Mouse (Mus musculus) frontal cortex, postnatal 36 days (tissue): ENCODE measurements around the gene Get4.
A peak's percentile ranks its signal among the peaks of the same experiment; 100 is the strongest.

Experiments used
- DNase-seq, 2 experiments: peaks; one replicate each; pipeline ENCODE4 v3.0.0; 2022; ENCODE audit warnings: low spot score in 2 of 2

Get4 gene

GRCm38 (mm10) chr5:139241022-139241761, 10.9 kb upstream of the Get4 start:
- DNase-seq: no peak

GRCm38 (mm10) chr5:139243384-139243783, 8.7 kb upstream of the Get4 start:
- no peak for DNase-seq

DNA sequence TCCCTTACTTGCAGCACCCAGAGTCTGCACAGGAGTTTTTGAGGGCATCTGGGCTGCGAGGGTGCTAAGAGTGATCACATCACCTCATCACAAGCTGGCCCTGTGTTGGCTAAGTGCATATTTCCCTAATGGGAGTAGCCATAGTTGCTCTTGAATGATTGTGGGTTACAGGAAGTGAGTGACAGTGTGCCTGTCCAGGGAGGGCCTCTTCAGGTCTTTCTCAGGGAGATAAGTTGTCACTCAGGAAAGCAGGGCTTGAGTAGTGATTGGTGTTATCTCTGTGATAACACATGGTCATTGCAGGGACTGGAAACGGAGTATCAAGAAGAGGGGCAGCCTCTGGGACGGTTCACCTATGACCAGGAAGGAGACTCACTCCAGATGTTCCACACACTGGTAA, 4.4 kb upstream of the Get4 start:
- DNase-seq: no peak

DNA sequence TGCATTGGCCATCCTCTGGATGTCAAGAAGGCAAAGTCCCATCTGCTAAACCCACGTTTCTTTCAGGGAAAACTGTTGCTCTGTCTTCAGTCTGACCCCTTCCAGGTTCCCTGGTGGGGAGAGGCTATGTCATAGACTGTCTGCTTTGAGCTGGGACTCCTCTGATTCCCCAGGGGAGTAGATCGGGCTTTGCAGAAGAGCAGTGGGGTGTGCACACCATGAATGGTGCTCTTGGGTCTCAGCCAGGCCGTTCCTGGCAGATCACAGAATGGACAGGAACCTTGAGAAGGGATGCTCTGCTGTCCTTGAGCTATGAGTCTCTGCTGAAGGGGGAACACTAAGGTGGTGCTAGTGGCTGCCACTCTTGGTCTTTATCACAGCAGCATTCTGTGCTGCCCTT, 3.3 kb upstream of the Get4 start:
- DNase-seq: no peak

DNA sequence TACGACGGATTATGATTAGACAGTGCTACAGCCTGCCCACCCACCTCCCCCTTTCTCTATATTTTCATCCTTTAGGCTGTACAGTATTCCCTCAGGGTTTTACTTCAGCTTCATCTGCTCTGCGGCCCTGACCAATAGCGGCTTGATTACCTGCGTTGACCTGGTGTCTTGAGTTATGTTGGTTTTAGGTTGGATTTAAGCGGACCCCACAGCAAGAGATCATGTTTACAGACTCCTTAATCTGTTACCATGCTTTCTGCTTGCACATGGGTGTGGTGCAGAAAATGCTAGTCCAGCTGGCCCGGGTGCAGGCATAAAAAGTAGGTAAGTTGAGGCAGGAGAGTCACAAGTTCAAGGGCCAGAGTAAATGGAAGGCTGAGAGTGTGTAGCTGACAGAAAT, 845 bp upstream of the Get4 start:
- no peak for DNase-seq

GRCm38 (mm10) chr5:139251736-139252080, 416 bp upstream of the Get4 start:
- no peak for DNase-seq

GRCm38 (mm10) chr5:139252910-139253245, 754 bp downstream of the Get4 start:
- no peak for DNase-seq

GRCm38 (mm10) chr5:139253301-139253741, 1.2 kb downstream of the Get4 start:
- DNase-seq: no peak

DNA sequence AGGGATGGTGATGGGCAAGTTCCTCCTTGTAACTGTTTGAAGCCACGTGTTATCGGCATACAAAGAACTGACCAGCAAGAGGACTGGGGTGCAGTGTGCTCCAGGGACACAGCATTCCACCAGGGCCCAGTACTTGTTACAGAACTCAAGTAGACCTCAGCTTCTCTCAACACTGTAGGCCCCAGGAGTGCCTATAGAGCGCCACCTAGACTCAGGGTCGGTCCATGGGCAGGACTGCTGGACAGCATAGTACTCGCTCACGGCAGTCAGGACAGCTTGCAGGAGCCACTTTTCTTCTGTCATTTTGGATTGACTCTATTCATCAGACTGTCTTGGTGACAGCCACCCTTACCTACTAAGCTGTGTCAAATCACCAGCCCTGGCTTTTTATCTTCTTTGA, 2.8 kb downstream of the Get4 start:
- DNase-seq: no peak

DNA sequence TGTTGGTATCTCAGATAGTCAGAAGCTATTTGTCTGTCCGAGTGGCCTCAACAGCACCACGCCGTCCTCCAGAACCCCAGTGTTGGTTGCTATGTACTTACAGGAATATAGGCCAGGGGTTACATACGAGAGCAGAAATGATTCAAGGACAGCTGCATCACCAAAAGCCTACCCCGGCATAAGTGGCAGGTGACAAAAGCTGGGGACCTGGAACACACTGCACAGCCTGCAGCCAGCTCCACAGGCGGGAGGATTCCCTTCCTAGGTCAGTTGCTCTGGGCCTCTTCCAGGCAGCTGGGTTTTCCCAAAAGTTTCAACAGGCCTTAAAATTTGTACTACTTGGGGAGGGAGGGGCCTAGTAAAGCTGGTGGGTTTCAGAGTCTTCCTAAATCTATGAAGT, 3.7 kb downstream of the Get4 start:
- DNase-seq: no peak

DNA sequence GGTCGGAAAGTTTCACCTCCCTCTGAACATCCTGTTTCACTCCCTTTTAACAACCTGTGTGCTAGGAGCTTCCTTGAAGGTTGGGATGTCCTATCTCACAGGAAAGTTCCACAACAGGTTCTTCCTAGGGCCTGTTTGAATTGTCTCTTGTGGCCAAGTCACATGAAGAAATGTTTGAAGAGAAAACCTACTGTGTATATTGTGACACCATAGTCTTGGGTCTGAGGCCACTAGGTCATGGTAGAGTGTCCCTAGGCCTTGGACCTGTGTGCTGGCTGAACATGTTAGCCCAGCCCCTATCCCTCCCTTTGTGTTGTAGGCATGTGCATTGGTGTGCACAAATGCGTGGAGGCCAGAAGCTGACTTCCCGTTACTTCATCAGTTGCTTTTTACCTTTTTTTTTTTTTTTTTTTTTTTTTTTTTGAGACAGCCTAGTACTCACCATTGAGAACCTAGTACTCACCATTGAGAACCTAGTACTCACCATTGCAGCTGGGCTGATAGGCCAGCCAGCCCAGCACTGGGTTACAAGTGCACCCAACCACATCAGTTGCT, 4.2 kb downstream of the Get4 start:
- DNase-seq: no peak

GRCm38 (mm10) chr5:139257265-139257664, 5.1 kb downstream of the Get4 start:
- no peak for DNase-seq

DNA sequence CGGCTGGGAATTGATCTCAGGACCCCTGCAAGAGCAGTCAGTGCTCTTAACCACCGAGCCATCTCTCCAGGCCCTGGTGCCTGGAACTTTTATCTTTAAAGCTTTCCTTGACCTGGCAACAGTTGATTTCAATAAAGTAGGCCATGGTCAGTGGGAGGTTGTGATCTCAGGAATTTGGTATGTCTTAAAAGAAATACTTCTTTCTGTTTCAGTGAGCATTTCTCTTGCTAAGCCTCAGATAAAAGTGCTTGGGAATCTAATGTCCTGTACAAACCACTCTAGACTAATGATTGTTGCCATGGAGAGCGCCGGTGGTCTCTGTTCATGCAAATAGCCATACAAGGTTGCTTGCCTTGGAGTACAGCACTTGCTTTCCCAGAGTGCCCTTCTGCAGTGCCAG, 5.7 kb downstream of the Get4 start:
- no peak for DNase-seq

- DNase-seq: no peak
Measured at GRCm38 (mm10) chr5:139258371-139259035, 6.4 kb downstream of the Get4 start.

- DNase-seq: no peak
Measured at GRCm38 (mm10) chr5:139259853-139260252, 7.7 kb downstream of the Get4 start.

DNA sequence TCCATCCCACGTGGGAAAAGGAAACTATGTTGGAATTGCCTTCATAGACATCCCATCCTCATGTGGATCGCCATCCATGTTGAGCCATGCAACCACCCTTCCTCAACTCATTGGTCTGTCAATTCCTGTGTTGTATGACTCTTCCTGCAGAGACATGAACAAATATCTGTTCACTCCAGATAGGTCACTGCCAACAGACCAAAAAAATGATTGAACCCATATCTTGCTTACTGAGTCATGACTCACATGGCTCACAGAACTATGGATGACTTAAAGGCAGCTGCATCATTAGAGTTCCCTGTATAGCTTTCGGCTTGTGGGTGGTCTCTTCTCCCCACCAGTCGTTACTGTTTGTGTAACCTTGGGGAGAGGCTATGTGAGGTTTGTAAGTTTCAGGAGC, 9.3 kb downstream of the Get4 start:
- DNase-seq: no peak

- no peak for DNase-seq
Measured at GRCm38 (mm10) chr5:139267661-139268060, 15.5 kb downstream of the Get4 start.

- no peak for DNase-seq
Measured at GRCm38 (mm10) chr5:139270806-139271521, 18.8 kb downstream of the Get4 start.

DNA sequence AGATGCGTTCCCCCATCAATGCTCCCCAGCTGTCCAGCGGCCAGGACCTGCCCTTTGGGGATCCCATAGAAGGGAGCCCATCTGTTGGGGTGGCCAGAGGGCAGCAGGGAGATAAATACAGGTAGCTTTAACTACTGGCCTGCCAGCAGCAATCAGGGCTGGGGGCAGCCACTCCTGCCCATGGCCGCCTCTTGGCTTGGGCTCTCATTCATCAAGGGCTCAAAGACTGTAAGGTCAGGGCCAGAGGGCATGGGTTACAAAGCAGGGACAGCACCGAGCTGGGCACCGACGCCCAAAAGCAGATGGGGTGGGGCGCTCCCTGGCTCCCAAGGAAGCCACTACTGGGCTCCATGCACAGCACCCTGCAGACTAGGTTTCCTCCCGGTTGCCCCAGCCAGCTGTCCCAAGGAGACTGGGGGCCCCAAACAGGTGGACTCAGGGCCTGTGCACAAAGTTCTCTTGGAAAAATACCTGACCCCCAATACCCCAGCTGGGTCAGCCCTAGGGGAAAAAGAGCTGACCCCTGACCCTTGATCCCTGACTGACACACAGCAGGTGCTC, 19.9 kb downstream of the Get4 start:
- DNase-seq: no peak

DNA sequence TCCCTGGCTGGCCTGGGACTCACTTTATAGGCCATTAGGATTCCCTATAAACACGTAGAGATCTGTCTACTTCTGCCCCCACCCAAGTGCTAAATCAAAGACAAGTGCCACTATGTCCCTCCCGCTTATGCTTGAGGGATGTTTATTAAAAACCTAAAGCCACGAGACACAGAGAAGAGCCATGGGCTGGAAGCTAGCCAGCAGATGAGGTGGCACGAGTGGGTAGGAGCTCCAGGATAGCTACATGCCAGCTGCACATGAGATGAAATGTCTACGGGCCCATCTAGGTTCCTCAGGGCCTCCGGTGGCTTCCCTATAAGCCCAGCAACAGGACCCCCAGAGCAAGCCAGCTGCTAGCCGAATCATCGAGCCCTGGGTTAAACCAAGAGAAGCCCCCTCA, 25.2 kb downstream of the Get4 start:
- peak; percentile 58 to 71 for DNase-seq

DNA sequence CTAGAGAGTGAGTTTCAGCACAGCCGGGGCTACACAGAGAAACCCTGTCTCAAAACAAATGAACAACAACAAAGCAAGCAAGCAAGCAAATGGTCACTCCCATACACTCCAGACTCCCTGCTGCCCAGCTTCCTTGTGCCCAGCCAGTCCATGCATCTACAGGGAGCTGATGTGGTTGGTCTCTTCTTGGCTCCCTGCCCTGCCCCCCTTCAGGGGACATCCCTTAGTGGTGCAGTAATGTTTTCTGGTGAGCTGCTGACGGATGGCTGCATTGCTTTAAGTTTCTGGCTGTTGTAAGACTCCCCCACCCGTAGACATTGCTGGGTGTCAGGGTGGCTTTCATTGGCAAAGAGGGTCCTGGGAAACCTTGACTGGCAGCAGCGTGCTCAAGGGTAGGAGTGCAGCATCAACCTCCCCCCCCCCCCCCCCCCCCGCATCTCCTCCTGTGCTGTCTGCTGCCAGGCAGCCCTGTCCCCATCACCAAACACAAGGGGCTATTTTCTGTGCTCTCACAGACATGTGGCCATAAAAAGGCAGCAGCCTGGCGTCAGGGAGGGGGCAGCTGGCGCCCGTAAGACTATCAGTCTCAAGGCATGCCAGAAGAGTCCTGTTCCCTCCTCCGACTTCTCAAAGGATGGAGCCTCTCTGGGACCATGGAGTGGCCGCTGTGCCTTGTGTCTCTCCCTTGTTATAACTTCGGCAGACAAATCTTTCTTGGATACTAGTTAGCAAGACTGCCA, 29.4 kb downstream of the Get4 start:
- DNase-seq: no peak

GRCm38 (mm10) chr5:139282191-139282590, 30.1 kb downstream of the Get4 start:
- DNase-seq: peak; percentile 84 to 90
